Mouse (Mus musculus) neural tube, embryonic 10.5 days (tissue): ENCODE measurements at regions not wholly inside any gene's neighbourhood (a gene's known extent, or its start where the extent isn't known, plus 50 kb on each side); places are given as distances from the start of the nearest gene placed in this dataset.
A peak's percentile ranks its signal among the peaks of the same experiment; 100 is the strongest.

Experiments used
- DNase-seq: peaks from one replicate; pipeline ENCODE4 v3.0.0-alpha.2; 2017; ENCODE audit warnings: low spot score; ENCODE audit errors: extremely low spot score

DNA sequence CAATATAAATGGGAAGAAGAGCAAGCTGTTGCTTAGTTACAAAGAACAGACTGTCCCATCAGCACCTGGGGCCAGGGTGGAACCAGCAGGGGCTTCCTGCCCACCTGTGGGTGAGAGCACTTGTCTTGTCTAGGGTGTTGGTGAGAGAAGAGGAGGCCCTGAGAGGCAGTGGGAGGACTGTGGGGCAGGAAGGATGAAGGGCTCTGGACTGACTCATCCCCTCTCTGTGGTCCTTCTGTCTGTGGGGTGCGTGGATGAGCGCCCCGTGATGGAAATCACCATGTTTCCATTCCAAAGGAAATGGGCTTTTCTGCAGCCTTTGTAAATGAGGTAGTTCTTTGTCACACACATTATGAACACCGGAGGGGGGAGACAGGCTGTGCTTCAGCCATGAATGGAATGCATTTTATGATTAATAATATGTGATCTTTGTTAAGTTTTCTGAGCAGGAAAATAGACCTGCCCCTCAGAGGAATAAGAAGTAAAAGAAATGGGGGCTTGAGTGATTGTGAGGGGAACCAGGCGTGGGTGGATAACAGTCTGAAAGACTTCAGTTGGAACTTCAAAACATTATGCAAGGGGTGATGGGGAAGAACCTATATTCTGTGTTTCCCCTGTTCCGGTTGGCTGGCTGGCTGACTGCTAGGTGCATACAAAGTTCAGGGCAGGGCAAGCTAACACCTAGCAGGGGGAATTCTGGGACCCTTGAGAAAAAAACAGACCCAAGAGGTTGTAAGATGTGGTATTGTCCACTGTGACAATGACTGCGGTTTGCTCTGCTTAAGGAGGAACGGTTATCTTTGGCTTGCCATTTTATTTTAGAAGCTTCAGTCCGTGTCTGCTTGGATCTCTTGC, 237.3 kb downstream of the Gadd45g start:
- DNase-seq: no peak

DNA sequence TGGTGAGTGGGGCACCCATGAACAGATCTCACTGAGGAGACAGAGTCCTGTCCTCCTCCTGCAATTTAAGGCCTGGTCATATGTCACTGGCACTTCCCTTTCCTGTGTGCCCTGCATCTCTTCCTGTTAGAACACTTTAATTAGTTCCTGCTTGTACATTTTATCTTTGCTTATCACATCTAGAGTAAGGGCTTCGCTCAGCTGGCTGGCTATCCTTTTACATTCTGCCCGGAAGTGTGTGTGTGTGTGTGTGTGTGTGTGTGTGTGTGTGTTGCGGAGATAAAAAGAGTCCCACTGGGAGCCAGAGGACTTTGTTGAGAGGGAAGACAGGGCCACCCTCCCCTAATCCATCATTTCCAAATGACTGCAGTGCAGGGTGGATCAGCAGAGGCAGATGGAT, 238.6 kb downstream of the Gadd45g start:
- peak; percentile 37 for DNase-seq

DNA sequence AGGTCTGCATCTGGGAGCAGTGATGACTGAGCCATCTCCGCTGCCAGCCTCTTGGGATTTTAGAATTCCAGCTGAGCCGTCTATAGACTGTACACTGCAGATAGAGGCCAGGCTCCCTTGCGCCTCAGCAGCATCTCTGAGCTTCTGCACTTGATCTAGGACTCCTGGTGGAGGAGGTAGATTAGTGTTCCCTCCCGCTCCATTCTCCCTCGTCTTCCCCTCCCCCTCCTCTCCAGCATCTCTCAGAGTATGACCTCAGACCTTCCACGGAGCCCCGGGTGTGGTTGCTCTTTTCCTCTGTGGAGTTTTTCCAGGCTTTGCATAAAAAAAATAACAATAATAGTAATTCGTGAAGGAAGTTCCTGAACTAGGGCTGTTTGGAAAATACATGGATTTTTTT, 241.8 kb downstream of the Gadd45g start:
- DNase-seq: no peak

DNA sequence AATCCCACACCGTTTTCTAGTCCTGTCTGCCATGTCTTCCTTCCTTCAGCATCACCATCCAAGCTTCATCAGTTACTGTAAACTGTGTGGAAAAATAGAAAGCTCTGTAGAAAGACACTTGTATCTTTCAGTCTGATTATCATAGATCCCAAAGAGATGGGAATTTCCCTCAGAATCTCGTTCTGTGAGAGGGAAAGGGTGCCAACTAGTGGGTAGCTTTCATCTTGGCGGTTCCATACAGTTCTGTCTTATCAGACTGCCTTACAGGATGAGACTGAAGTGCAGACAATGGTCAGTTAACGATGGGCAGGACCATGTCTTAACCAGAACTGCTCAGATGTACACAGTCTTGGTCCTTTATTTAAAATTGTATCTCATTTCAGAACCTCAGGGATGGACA, 243.9 kb downstream of the Gadd45g start:
- DNase-seq: no peak

DNA sequence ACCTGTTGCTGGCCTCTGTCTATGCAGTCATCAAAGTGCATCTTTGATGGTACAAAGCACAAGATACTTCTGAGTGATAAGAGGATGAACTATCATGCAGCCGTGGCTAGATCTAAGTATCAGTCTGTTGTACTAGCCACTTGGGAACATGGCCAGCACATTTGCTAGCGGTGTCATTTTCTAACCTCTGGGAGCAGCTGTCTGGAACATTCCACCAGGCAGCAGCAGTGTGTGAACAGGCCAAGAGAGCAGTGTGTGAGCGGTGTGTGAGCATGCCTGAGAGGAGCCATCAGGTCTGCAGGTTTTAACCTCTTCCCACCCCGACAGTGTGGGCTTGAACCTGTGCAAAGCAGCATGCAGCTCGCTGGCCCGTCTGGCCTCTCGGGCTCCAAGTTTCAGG, 248.3 kb downstream of the Gadd45g start:
- no peak for DNase-seq

DNA sequence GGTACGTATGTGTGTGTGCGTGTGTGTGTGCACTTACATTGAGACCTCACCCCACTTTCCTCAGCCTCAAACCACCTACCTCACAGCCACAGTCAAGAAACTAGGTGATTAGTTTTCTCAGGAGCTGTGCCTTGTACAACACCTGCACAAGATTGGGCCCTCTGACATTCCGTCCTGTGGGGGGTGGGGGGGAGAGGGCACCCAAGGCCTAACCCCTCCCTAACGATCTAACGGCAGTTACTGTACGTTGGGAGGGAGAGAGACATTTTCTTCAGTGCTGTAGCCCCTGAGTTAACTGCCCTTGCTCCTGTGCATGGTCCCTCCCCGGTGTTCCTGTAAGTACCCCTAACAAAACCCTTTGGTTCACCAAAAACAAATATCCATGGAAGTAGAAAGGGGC, 250.0 kb downstream of the Gadd45g start:
- no peak for DNase-seq

DNA sequence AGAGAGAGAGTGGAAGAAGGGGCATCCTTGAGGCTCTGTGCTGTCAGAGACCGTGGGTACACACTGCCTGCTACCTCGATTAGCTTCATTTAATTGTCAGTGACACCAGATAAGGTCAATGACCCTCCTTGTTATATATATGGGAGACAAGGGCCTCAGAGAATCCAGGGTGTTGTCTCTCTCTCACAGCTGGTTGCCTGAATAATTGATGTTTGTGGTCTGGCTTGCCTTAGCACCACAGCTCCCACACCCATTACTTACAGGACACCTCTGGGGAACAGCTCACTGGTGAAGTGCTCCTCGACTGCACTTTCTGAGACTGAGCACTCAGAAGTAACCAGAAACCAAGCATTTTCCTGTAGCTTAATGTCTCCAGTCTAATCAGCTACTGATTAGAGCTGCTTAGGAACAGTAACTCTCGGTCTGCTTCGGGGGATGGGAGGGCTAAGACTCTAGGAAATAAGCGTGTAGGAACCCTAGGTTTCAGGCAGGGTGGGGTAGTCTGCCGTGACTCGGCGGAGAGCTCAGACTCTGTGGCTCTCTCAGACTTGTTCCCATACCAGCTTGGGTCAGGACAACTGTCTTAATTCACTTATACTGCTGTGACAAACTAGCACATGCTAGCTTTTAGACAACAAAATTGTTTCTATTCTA, 259.6 kb downstream of the Gadd45g start:
- DNase-seq: no peak

DNA sequence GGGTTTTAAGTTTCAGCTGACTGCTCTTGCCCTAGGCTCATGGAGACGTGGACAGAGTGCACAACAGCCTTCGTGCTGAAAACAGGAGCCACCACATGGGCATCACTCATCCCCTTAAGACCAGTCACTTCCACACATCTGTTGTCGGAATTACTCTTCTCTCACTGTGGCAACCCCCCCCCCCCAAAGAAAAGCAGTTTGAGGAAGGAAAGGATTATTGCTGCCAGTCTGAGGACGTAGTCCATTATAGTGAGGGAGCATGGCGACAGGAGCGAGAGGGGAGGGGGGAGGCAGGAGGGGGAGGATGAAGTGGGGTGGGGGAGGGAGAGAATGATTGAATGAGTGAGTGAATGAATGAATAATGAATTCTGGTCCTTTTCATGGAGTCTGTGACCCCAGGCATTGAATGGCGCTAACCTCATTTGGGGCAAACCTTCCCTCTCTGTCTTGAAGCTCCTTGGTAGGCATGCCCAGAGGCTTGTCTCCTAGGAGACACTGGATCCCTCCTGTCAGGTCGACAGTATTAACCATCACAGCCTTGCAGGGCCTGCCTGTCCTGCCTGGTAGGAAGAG, 262.0 kb downstream of the Gadd45g start:
- DNase-seq: peak; percentile 37

DNA sequence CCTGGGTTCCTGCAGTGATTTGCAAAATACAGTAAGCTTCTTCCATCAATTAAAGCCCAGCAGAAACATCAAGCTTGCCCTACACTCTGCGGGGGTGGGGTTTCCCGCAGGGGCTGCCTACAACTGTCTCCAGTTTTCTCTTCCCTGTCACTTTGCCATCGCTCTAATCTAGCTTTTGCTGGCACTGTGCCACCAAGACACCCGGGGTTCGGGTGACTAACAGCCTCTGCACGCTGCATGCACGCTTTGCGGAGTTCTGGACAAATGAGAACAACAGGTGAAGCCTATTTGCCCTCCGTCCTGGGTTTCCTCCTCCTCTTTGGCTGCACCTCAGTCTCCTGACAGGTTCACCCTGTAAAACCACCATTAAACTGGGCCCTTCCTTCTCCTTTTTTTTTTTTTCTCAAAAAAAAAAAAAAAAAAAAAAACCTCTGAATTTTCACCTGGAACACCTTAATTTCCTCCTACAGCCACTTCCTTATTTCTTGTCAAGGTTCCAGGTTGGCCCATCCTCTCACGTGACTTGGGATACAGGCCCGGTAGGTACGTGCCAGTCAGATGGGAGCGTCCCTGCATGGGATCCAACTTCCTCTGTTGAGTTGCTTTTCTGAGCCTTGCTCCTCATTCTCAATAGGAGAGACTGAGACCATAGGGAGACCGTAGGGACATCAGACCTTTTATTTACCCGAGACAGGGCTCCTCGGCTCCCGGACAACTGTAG, 262.7 kb downstream of the Gadd45g start:
- DNase-seq: no peak

DNA sequence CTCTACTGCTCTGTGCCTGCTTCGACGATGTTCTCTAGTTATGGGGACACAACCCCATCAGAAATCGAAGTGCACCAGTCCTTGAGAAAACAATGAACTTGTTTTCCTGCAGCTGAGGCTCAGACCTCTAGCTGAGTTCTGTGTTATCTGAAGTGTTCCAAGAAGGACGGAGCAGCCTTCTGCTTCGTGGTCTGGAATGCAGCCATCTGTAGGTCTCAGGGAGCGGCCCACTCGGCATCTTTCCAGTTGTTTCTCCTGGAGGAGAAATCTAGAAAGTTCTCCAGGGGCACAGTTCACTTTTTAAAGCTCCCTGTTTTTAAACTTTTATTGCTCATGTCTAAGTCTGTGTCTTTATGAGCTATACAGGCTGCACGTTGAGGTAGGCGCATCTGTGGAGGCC, 264.3 kb downstream of the Gadd45g start:
- no peak for DNase-seq

DNA sequence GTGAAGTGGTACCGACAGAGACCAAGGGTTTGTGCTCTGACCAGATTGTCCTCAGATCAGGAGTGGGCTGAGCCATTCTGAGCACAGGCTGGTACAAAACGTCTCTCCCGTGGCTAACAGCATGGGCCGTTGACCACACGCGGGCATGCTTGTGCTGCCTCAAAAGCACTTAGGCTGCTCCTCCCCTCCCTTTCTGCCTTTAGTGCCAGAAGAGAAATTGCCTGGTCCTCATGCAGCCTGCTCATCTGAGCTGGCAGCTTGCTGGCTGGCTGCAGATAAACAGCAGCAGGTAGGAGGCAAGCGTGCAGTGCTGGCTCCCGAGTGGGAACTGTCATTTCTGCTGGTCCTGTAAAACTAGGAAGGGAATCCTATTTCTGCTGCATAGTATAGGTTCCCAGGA, 267.1 kb downstream of the Gadd45g start:
- no peak for DNase-seq

DNA sequence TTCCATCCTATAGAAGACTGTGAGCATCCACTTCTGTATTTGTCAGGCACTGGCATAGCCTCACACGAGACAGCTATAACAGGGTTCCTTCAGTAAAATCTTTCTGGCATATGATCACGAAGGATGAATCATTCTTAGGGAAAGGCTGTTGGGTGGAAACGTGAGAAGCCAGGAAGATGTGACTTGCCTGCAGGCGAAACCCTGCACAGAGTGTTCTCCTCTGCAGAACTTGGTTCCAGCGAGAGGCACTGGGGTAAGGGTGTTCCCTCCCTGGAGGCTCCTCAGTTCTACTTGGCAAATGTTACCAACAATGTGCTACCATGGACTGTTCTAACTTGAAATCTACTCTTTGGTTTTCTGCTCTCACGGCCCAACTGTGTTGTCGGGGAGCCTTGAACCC, 268.0 kb downstream of the Gadd45g start:
- DNase-seq: no peak

DNA sequence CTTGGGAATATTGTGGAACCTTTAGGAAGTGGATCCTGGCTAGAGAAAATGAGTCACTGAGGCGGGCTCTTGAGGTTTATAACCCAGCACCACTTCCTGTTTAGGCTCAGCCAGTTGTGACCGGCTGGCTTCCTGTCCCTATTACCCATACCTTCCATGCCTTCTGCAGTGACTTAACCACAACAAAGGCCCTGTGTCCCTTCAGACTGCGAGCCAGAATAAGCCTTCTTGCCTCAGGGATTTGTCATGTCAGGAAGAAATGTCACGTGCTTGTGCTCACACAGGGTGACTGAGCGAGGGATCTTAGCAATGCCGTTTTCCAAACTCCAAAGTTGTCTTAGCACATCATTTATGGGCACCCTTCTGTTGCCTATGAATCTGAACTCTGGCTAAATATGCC, 268.5 kb downstream of the Gadd45g start:
- no peak for DNase-seq

DNA sequence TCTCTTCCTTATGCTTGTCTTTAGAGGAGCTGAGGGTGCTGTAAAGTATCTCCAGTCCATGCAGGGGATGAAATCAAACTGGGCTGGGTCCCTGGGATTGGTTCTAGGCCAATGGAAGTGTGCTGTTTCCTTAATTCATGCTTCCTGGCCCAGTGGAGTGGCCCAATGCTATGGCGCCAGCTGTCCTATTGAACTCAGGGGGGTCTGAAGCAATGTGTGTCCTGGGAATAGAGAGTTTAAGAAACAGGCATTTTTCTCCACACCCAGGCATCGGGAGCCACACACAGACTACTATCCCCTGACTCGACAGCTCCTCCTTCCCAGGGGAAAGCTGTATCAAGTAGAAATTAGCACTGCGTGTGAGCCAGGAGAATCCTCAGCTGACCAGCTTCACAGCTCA, 269.8 kb downstream of the Gadd45g start:
- no peak for DNase-seq

DNA sequence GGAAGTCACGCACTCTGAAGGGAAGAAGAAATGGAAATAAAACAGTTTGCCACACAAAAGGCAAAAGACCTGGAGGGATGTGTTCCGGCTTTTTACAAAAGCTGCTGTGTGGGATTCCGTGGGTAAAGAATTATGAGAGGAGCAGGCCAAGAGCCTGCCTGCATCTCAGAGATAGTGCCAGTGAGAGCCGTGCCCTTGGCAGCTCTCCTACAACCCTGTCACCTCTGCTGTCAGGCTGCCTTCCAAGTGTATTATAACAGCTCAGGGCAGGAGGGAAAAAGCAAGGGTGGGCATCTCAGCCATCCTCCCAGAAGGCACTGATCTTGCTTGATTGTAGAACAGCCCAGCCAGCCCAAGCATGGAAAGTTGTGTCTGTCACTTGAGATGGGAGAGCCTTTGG, 270.3 kb downstream of the Gadd45g start:
- no peak for DNase-seq

DNA sequence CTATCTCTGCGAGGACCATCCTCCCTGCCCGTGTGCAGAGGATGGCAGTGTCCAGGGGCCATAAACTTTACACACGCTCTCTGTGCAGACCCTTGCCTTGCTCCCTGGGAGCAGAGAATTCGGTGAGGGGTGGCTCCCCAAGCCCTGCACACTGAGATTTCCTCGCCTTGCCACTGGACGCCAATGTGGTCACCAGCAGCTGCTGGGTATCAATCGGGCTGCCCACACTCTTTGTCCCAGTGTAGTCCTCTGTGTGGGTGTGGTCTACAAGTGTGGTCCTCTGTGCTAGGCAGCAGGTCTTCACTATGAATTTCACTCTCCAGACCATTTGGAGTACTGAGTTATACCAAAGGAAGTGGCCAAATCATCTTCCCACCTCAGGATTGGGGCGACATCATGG, 274.3 kb downstream of the Gadd45g start:
- no peak for DNase-seq

DNA sequence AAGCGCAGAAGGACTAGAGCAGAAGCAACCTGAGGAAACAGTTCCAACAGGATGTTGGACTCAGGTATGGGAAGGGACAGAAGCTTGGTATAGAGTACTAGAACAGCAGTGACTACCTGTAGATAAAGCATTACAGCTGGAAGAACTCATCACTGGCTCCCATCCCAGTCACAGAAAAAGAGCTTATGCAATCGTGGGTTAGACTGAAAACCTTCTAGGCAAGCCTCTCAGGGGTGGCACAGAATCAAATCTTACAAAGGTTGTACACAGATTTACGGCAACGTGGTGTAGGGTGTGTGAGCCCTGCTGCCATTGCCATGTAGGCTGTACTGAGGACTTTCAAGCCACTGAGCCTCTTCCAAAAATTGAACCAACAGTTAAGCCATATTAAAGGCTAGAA, 278.6 kb downstream of the Gadd45g start:
- DNase-seq: no peak

DNA sequence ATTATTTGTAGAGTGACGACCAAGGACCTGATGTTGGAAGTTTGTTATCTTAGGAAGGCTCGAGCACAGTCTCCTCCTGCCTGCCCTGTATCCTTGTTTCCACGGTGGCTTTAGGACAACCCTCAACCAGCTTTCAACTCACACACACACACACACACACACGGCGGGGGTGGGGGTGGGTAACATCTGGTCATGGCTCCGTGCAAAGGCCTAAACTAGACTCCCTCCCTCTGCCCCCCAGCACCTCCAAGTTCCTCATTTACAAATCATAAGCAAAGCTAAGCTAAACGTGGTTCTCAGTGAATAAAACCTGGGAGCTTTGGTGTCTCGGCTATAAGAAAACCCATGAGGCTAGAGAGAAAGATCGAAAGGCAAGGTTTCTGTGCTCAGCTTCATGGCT, 281.3 kb downstream of the Gadd45g start:
- no peak for DNase-seq

DNA sequence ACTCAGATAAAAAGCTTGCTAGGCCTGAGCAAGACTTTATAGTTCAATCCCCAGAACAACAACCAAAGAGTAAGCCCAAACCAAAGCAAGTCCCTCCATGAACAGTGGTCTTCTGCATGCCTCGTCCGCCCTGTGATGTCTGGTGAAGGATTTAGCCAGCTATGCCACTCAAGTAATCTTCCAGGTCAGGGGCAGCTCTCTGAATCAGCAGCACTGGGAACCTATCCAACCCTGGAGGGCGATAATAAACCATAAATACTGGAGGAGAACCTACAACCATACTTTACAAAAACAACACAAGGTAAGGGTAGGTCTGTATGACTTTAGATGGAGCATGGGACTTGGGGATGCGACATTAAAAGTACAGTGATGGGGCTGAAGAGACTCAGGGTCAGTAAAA, 283.0 kb downstream of the Gadd45g start:
- DNase-seq: no peak

DNA sequence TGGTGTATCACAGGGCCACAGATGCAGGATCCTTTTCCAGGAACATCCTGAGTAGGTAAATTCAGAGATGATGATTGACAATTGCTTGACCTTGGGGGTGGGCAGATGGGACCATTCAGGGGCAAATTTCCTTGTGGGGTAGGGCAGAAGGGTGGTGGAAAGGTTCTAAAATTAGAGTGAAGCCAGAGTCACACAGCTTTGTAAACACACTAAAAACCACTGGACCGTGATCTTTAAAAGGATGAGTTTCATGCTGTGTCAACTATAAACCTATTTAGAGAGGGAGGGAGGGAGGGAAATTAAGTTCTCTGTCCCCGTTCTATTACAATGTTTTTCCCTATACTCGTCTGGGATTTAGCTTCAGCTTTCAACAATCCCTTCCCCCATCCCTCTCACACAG, 286.7 kb downstream of the Gadd45g start:
- no peak for DNase-seq

DNA sequence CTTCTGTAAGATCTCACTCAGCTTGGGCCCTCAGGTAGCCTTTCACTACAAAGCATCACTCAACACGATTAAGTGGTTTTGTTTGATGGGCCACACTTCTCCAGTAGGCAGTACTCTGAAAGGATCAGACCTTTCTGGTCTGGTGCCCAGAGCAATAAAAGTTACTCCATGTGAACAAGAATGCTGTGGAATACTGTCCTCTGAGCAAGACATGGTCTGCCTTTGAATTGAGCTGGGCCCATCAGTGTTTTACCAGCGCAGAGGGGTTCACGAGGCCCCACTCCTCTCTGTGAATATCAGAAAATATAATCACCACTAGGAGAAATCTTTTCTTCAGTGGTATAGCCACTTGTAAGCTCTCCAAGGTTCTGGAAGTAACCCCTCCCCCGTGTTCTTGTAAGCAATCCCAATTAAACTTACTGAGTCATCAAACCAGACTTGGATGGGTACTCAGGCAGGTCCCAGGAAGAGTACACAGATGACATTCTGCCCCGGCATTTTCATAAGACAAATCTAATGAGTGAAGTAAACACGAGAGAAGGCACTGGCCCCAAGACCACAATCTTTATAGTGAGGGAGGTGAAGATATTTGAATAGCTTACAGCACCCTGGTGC, 292.0 kb downstream of the Gadd45g start:
- DNase-seq: no peak
